Mouse (Mus musculus): Measurements from ENCODE around the gene Ppcs.

Ppcs gene

GRCm38 (mm10) chr4:119417894-119418293 lies 4.3 kb downstream of the Ppcs start:
- no peak for DNase-seq (ENCODE audit: low read depth, low spot score)

GRCm38 (mm10) chr4:119417270-119417669 lies 5.0 kb downstream of the Ppcs start:
- DNase-seq (ENCODE audit: low read depth, low spot score): no peak

- peak; percentile 97 for DNase-seq (ENCODE audit: low read depth, low spot score)
Observed at GRCm38 (mm10) chr4:119415072-119415753, 7.0 kb downstream of the Ppcs start, which contains the start of gene Ccdc30. Ccdc30 (minus strand) TSS chr4:119415521.

- DNase-seq (ENCODE audit: low read depth, low spot score): no peak
Observed at GRCm38 (mm10) chr4:119412791-119413190, 9.4 kb downstream of the Ppcs start.

- DNase-seq (ENCODE audit: low read depth, low spot score): no peak
Observed at GRCm38 (mm10) chr4:119411877-119412650, 10.2 kb downstream of the Ppcs start.

- no peak for DNase-seq (ENCODE audit: low read depth, low spot score)
Observed at GRCm38 (mm10) chr4:119403431-119403830, 18.8 kb downstream of the Ppcs start.

- no peak for DNase-seq (ENCODE audit: low read depth, low spot score)
Observed at GRCm38 (mm10) chr4:119400896-119401295, 21.3 kb downstream of the Ppcs start.

- DNase-seq (ENCODE audit: low read depth, low spot score): no peak
Observed at GRCm38 (mm10) chr4:119398751-119399150, 23.5 kb downstream of the Ppcs start.

GRCm38 (mm10) chr4:119390369-119390768 lies 31.9 kb downstream of the Ppcs start:
- DNase-seq (ENCODE audit: low read depth, low spot score): peak; percentile 33

GRCm38 (mm10) chr4:119389184-119389583 lies 33.0 kb downstream of the Ppcs start:
- no peak for DNase-seq (ENCODE audit: low read depth, low spot score)

- no peak for DNase-seq (ENCODE audit: low read depth, low spot score)
Observed at GRCm38 (mm10) chr4:119381471-119382190, 40.6 kb downstream of the Ppcs start.

GRCm38 (mm10) chr4:119369460-119369859 lies 52.8 kb downstream of the Ppcs start:
- no peak for DNase-seq (ENCODE audit: low read depth, low spot score)

Data from mesoderm, embryonic 11.5 days (tissue).